Mouse (Mus musculus): ENCODE results near the gene Trim34a. TPM values are rescaled to one million over a fixed set of nuclear protein-coding genes. Genes with fewer than 3 reads are reported as not detected.

Gene Trim34a
- polyA plus RNA-seq, 1 experiment from 2014 or later: 0.53 TPM

Other genes starting within 250 kb of the Trim34a start
- gene Olfr638, start 245.7 kb upstream of the Trim34a start, polyA plus RNA-seq (2014; fragmentation: Nextera tagmentation; extraction: Ambion mirVana): not detected in 2 replicates
- gene Olfr639, start 227.2 kb upstream of the Trim34a start, polyA plus RNA-seq (2014; fragmentation: Nextera tagmentation; extraction: Ambion mirVana): not detected in 2 replicates
- not detected in 2 replicates for gene Olfr640, start 218.9 kb upstream of the Trim34a start, polyA plus RNA-seq (2014; fragmentation: Nextera tagmentation; extraction: Ambion mirVana)
- not detected in 2 replicates for gene Olfr641, start 209.0 kb upstream of the Trim34a start, polyA plus RNA-seq (2014; fragmentation: Nextera tagmentation; extraction: Ambion mirVana)
- not detected in 2 replicates for gene Olfr642, start 191.8 kb upstream of the Trim34a start, polyA plus RNA-seq (2014; fragmentation: Nextera tagmentation; extraction: Ambion mirVana)
- not detected in 2 replicates for gene 4930516K23Rik, start 183.0 kb upstream of the Trim34a start, polyA plus RNA-seq (2014; fragmentation: Nextera tagmentation; extraction: Ambion mirVana)
- not detected in 2 replicates for gene Olfr644, start 172.6 kb upstream of the Trim34a start, polyA plus RNA-seq (2014; fragmentation: Nextera tagmentation; extraction: Ambion mirVana)
- gene Olfr645, start 159.0 kb upstream of the Trim34a start, polyA plus RNA-seq (2014; fragmentation: Nextera tagmentation; extraction: Ambion mirVana): not detected in 2 replicates
- gene Olfr646, start 139.6 kb upstream of the Trim34a start, polyA plus RNA-seq (2014; fragmentation: Nextera tagmentation; extraction: Ambion mirVana): not detected in 2 replicates
- not detected in 2 replicates for gene Ubqln5, start 114.6 kb upstream of the Trim34a start, polyA plus RNA-seq (2014; fragmentation: Nextera tagmentation; extraction: Ambion mirVana)
- gene Olfr643, start 107.1 kb upstream of the Trim34a start, polyA plus RNA-seq (2014; fragmentation: Nextera tagmentation; extraction: Ambion mirVana): not detected in 2 replicates
- not detected in 2 replicates for gene Ubqln3, start 101.2 kb upstream of the Trim34a start, polyA plus RNA-seq (2014; fragmentation: Nextera tagmentation; extraction: Ambion mirVana)
- not detected in 2 replicates for gene Ubqlnl, start 93.9 kb upstream of the Trim34a start, polyA plus RNA-seq (2014; fragmentation: Nextera tagmentation; extraction: Ambion mirVana)
- gene Olfm5, start 79.6 kb upstream of the Trim34a start, polyA plus RNA-seq (2014; fragmentation: Nextera tagmentation; extraction: Ambion mirVana): not detected in 2 replicates
- gene Olfr648, start 61.1 kb upstream of the Trim34a start, polyA plus RNA-seq (2014; fragmentation: Nextera tagmentation; extraction: Ambion mirVana): 0.27 and 0.33 TPM in 2 replicates
- not detected in 2 replicates for gene Olfr649, start 48.5 kb upstream of the Trim34a start, polyA plus RNA-seq (2014; fragmentation: Nextera tagmentation; extraction: Ambion mirVana)
- gene Trim6, start 25.7 kb upstream of the Trim34a start, polyA plus RNA-seq (2014; fragmentation: Nextera tagmentation; extraction: Ambion mirVana): 0.27 TPM in 1 of 2 replicates, not detected in the other
- 0.07 TPM in 1 of 2 replicates, not detected in the other for gene Trim5, start 43.6 kb downstream of the Trim34a start, polyA plus RNA-seq (2014; fragmentation: Nextera tagmentation; extraction: Ambion mirVana)
- 1.4 and 1.7 TPM in 2 replicates for gene Trim12a, start 71.0 kb downstream of the Trim34a start, polyA plus RNA-seq (2014; fragmentation: Nextera tagmentation; extraction: Ambion mirVana)
- not detected in 2 replicates for gene Trim34b, start 85.0 kb downstream of the Trim34a start, polyA plus RNA-seq (2014; fragmentation: Nextera tagmentation; extraction: Ambion mirVana)
- 0.48 and 0.95 TPM in 2 replicates for gene Trim12c, start 108.9 kb downstream of the Trim34a start, polyA plus RNA-seq (2014; fragmentation: Nextera tagmentation; extraction: Ambion mirVana)
- not detected in 2 replicates for gene Trim30b, start 125.4 kb downstream of the Trim34a start, polyA plus RNA-seq (2014; fragmentation: Nextera tagmentation; extraction: Ambion mirVana)
- gene Trim30c, start 156.4 kb downstream of the Trim34a start, polyA plus RNA-seq (2014; fragmentation: Nextera tagmentation; extraction: Ambion mirVana): not detected in 2 replicates
- 0.51 and 0.63 TPM in 2 replicates for gene Trim30a, start 220.7 kb downstream of the Trim34a start, polyA plus RNA-seq (2014; fragmentation: Nextera tagmentation; extraction: Ambion mirVana)